Mouse (Mus musculus) myocyte (in vitro differentiated cells): ENCODE measurements around the gene Tcf7l1. TPM values are rescaled to one million over a fixed set of nuclear protein-coding genes. Genes with fewer than 3 reads are reported as not detected.
A peak's percentile ranks its signal among the peaks of the same experiment; 100 is the strongest.

Source experiments
- H3K27me3 ChIP-seq: one replicate; pipeline ENCODE4 v1.6.1; 2011; ENCODE audit not compliant: control insufficient read depth, insufficient read depth, insufficient read length
- H3K36me3 ChIP-seq: one replicate; pipeline ENCODE4 v1.6.1; 2011; ENCODE audit not compliant: control insufficient read depth, insufficient read depth
- H3K4me2 ChIP-seq: one replicate; pipeline ENCODE4 v1.6.1; 2011; ENCODE audit warnings: low read depth, control low read depth
- H3K4me3 ChIP-seq: one replicate; pipeline ENCODE4 v1.5.1; 2011; ENCODE audit warnings: mild to moderate bottlenecking, control low read depth, moderate library complexity
- H3K79me2 ChIP-seq: one replicate; pipeline ENCODE4 v1.6.1; 2011; ENCODE audit not compliant: control insufficient read depth, insufficient read depth
- H3ac ChIP-seq: one replicate; pipeline ENCODE4 v1.6.1; 2011; ENCODE audit not compliant: control insufficient read depth, insufficient read length
- CEBPB ChIP-seq: IDR thresholded peaks from 2 replicates; pipeline ENCODE4 v1.6.1; 2011; ENCODE audit warnings: mild to moderate bottlenecking, moderate library complexity; ENCODE audit not compliant: poor library complexity, insufficient read depth, severe bottlenecking
- E2F4 ChIP-seq: IDR thresholded peaks from one replicate; pipeline ENCODE4 v1.6.1; 2011; ENCODE audit warnings: mild to moderate bottlenecking, control low read depth, moderate library complexity; ENCODE audit not compliant: insufficient read depth
- MAX ChIP-seq: IDR thresholded peaks from one replicate; pipeline ENCODE4 v1.6.1; 2011; ENCODE audit warnings: low read depth, mild to moderate bottlenecking, control low read depth
- MYOD1 ChIP-seq, 3 experiments: IDR thresholded peaks; one replicate each; pipeline ENCODE4 v1.6.1; 2011; ENCODE audit warnings: control low read depth in 2 of 3, low read depth in 2 of 3, mild to moderate bottlenecking in 2 of 3, moderate library complexity in 1 of 3; ENCODE audit not compliant: insufficient read length in 2 of 3, control insufficient read depth in 1 of 3
- MYOG ChIP-seq, 3 experiments: IDR thresholded peaks; one replicate each; pipeline ENCODE4 v1.6.1; 2011; ENCODE audit warnings: control low read depth in 2 of 3, low read depth in 2 of 3, mild to moderate bottlenecking in 2 of 3; ENCODE audit not compliant: insufficient read length in 2 of 3, control insufficient read depth in 1 of 3, insufficient read depth in 1 of 3
- POLR2A ChIP-seq: IDR thresholded peaks from one replicate; pipeline ENCODE4 v1.6.1; 2011; ENCODE audit warnings: low read depth, mild to moderate bottlenecking, control low read depth, moderate library complexity; ENCODE audit not compliant: insufficient read length
- POLR2AphosphoS2 ChIP-seq: IDR thresholded peaks from one replicate; pipeline ENCODE4 v1.6.1; 2011; ENCODE audit warnings: low read depth, control low read depth; ENCODE audit not compliant: insufficient read length
- REST ChIP-seq: IDR thresholded peaks from one replicate; pipeline ENCODE4 v1.6.1; 2011; ENCODE audit warnings: mild to moderate bottlenecking, control low read depth, moderate library complexity; ENCODE audit not compliant: insufficient read depth, insufficient read length
- SRF ChIP-seq: IDR thresholded peaks from one replicate; pipeline ENCODE4 v1.6.1; 2011; ENCODE audit warnings: low read depth; ENCODE audit not compliant: control insufficient read depth, insufficient read length
- TCF12 ChIP-seq: IDR thresholded peaks from one replicate; pipeline ENCODE4 v1.6.1; 2011; ENCODE audit warnings: mild to moderate bottlenecking, control low read depth; ENCODE audit not compliant: poor library complexity, insufficient read depth, severe bottlenecking
- TCF3 ChIP-seq: IDR thresholded peaks from one replicate; pipeline ENCODE4 v1.6.1; 2011; ENCODE audit warnings: low read depth, control low read depth; ENCODE audit not compliant: insufficient read length
- USF1 ChIP-seq: IDR thresholded peaks from one replicate; pipeline ENCODE4 v1.6.1; 2011; ENCODE audit warnings: low read depth, mild to moderate bottlenecking, control low read depth, moderate library complexity
- polyA plus RNA-seq: library from polyadenylated mRNA; unstranded; fragments of >200 nt; fragmentation: generic; extraction: Trizol; gene quantifications from one replicate; pipeline ENCODE4 v1.2.1, GENCODE M21; 2012; ENCODE audit warnings: missing spikeins

The Tcf7l1 gene
- polyA plus RNA-seq, 1 experiment: 13.3 TPM

GRCm38 (mm10) chr6:72623661-72624402, 165.2 kb downstream of the Tcf7l1 start:
- Histone ChIP-seq H3K36me3 (peaks cover 7% of the 10 kb centered on the region), H3ac (no peak overlapping the region), H3K4me2 (no peak overlapping the region), H3K79me2 (no peaks in the 10 kb centered on the region), H3K4me3 (no peak overlapping the region), H3K27me3 (no peaks in the 10 kb centered on the region)
- no peak for TF ChIP-seq MYOG (IDR thresholded peaks at IDR 0.05; ENCODE audit: control insufficient read depth in 1 of 3, insufficient read depth in 1 of 3, insufficient read length in 2 of 3, low read depth in 2 of 3)
- TF ChIP-seq POLR2A: no peak
- no peak for TF ChIP-seq CEBPB
- no peak for TF ChIP-seq TCF3
- TF ChIP-seq MYOD1 (IDR thresholded peaks at IDR 0.05; ENCODE audit: control insufficient read depth in 1 of 3, insufficient read length in 2 of 3, low read depth in 2 of 3): no peak
- no peak for TF ChIP-seq USF1
- TF ChIP-seq POLR2AphosphoS2: no peak
- no peak for TF ChIP-seq MAX
- TF ChIP-seq REST: no peak
- TF ChIP-seq TCF12: no peak
- no peak for TF ChIP-seq E2F4
- no peak for TF ChIP-seq SRF

GRCm38 (mm10) chr6:72622917-72623316, 166.1 kb downstream of the Tcf7l1 start:
- TF ChIP-seq E2F4: no peak
- TF ChIP-seq TCF3: no peak
- TF ChIP-seq REST: no peak
- TF ChIP-seq CEBPB: no peak
- TF ChIP-seq POLR2A: no peak
- TF ChIP-seq MYOG (IDR thresholded peaks at IDR 0.05; ENCODE audit: control insufficient read depth in 1 of 3, insufficient read depth in 1 of 3, insufficient read length in 2 of 3, low read depth in 2 of 3): no peak
- TF ChIP-seq MYOD1 (IDR thresholded peaks at IDR 0.05; ENCODE audit: control insufficient read depth in 1 of 3, insufficient read length in 2 of 3, low read depth in 2 of 3): no peak
- no peak for TF ChIP-seq MAX
- TF ChIP-seq USF1: no peak
- TF ChIP-seq POLR2AphosphoS2: no peak
- no peak for TF ChIP-seq TCF12
- TF ChIP-seq SRF: no peak
- no peak overlapping the region for H3K4me3 ChIP-seq
- no peaks in the 10 kb centered on the region for H3K79me2 ChIP-seq
- H3K4me2 ChIP-seq: no peak overlapping the region
- peaks cover 3% of the 10 kb centered on the region for H3K36me3 ChIP-seq
- no peaks in the 10 kb centered on the region for H3K27me3 ChIP-seq
- H3ac ChIP-seq: no peak overlapping the region

- no peak overlapping the region for H3ac ChIP-seq
- no peaks in the 10 kb centered on the region for H3K36me3 ChIP-seq
- H3K79me2 ChIP-seq: peaks cover 6% of the 10 kb centered on the region
- no peak for TF ChIP-seq REST
- TF ChIP-seq CEBPB: no peak
- no peak for TF ChIP-seq TCF3
- no peak for TF ChIP-seq MYOD1 (IDR thresholded peaks at IDR 0.05; ENCODE audit: control insufficient read depth in 1 of 3, insufficient read length in 2 of 3, low read depth in 2 of 3)
- no peak for TF ChIP-seq TCF12
- no peak for TF ChIP-seq POLR2A
- no peak for TF ChIP-seq MAX
- H3K27me3 ChIP-seq: no peaks in the 10 kb centered on the region
- H3K4me2 ChIP-seq: no peak overlapping the region
- no peak overlapping the region for H3K4me3 ChIP-seq
Observed at GRCm38 (mm10) chr6:72620920-72621319, 168.1 kb downstream of the Tcf7l1 start.

- Histone ChIP-seq H3K79me2 (peaks cover 16% of the 10 kb centered on the region), H3K4me2 (peak overlapping the region; percentile 1), H3K27me3 (no peaks in the 10 kb centered on the region), H3K36me3 (peaks cover 5% of the 10 kb centered on the region), H3ac (no peak overlapping the region), H3K4me3 (no peak overlapping the region)
- TF ChIP-seq SRF (no peak), POLR2A (no peak), TCF3 (no peak), REST (no peak), USF1 (no peak)
Observed at GRCm38 (mm10) chr6:72619734-72620532, 169.1 kb downstream of the Tcf7l1 start.
